Mouse (Mus musculus): ENCODE data around the gene Pde10a.

The Pde10a gene

DNA sequence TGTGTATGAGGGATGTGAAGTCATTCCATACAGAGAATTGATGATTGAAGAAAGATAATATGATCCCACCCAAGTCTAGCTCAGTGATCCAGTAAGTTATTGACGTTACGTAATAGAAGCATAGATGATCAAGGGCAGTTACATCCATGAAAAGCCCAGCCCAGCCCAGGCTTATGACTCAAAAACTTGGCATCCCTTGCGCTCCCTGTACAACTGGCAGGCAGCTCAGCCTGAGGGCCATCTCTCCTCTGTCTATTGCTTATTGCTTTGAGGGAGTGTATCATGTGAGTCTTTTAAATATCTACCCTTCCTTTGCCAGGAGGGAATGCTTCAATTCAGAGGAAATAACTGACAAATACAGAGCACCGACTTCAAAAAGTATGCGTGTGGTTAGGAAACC lies 232.4 kb downstream of the Pde10a start:
- DNase-seq (ENCODE audit: low spot score), result no peak

DNA sequence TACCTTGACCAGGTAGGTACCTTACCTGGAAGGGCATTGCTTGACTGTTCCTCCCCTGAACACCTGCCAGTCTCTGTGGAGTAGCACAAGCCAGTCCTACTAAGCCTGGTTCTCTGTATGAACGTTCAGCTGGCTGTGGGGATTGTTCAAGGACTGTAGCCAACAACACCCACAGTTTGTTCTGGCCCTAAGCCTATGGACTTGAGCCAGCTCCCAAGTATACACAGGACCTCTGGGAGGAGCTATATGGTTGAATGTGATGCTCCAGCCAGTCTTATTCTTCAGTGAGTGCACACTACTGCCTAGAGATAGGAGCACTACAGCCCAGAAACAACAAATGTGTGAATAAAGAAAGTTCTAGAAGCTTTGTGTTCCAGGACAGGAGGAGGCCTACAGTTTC lies 238.1 kb downstream of the Pde10a start:
- DNase-seq (ENCODE audit: low spot score), result peak; percentile 10

DNA sequence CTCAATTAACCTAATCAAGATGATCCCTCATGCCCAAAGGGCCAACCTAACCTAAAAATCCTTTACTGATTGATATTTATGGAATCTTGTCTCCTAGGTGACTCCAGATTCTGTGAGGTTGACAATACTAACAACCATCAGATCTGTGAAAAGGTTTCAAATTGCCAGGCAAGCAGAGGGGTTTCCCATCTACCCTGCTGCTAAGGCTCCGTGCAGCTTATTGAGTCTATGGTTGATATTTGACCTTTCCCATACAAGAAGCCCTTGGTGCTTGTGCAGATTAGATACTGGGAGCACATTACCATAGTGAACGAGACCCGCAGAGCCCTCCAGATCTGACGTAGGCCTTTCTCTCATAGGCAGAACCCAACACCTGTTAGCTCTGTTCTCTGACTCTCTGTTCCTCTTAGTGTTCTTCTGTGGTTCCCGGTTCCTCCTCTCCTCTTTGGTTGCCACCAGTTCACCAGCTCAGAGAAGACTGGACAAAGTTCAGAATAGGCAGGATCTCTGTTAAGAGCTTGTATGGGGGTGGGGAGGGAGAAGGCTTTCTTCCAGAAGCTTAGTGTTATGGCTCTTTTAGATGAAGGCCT lies 240.9 kb downstream of the Pde10a start:
- no peak for DNase-seq (ENCODE audit: low spot score)

DNA sequence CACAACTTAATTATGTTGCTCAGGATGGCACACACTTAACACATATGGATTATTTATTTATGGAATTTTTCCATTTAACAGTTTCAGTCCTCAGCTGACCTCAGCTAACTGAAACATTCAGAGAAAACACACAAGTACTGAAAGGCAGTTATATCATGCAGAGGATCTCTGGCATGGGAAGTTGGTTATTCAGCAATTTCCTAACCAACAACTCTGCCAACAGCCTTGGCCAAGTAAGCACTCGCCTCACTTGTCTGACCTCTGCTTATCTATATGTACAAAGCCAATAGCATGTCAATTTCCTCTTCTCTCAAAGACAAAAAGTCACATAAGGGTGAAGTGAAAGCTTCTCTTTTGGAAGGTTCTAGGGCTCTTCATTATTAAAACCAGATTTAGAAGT lies 244.0 kb downstream of the Pde10a start:
- no peak for DNase-seq (ENCODE audit: low spot score)

DNA sequence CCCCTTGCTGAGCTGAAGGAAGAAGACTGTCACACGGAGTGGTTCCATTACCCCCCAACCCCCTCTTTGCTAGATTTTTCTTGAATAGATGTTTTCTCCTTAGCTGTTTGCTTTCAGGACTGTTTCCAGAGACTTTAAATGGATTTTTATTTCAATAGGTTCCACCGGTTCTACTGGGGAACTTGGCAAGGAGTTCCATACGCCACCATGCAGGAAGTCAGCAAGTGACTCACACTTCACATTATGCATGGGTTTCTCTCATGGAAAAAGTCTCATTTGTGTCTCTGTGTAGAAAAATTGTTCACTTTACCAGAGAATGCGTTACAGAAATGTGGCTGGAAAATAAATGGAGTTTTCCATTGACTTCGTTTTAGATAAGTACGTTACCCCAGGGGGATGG lies 248.2 kb downstream of the Pde10a start:
- DNase-seq (ENCODE audit: low spot score), result no peak

DNA sequence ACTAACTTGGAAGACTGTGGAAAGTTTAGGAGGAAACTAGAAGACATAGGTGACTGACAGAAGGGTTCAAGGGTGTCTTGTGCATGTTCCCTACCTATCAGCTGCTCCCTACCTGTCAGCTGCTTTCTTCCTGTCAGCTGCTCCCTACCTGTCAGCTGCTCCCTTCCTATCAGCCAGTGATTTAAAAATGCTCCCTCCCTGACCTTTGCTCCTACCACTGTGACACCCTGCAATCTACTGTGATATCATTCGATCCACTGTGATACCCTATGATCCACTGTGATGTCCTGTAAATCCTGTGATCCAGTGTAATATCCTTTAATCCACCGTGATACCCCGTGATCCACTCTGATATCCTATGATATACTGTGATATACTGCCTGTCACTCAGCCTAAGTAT lies 249.1 kb downstream of the Pde10a start:
- DNase-seq (ENCODE audit: low spot score), result no peak

DNA sequence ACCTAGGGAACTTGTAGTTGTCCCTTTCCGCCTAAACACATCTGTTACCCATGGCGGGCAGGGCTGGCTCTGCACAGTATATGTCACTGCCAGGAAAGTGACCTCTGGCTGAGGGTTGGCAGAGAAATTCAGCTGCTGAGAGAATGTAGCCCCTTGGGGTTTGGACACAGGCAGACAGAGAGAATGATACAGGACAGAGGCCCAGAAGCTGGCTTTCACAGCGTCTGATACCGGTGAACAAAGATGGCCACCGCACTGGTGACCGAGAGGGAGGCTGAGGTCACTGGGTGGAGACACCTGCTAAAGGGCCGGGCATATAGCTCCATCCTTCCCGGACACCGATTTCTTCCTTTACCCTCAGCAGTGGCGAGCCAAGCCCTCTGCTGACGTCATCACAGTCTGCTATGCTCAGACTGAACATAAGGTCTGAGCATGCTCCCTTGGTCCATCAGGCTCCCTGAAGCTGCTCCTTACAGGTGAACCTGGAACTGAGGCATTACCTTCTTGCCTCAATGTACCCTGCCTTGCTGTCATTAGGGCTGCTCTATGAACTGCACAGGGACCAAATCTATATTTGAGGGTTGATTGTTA lies 250.5 kb downstream of the Pde10a start:
- no peak for DNase-seq (ENCODE audit: low spot score)

DNA sequence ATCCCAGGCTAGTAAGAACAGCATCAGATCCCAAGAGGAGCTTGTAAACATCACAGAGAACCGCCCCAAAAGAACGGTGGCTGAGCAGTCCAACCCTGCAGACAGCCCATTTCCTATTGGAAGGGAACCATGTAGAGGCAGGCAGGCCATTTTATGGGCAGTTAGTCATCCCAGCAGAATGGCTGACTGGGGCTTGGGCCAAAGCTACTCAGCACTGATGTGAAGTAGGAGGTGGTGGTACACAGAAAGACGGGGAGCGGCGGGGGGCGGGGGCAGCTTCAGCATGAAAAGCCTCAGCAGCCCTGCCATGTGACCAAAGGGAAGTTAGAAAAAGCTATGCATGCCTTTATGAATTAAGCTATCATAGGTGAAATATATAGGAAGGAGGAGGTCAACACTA lies 252.5 kb downstream of the Pde10a start:
- no peak for DNase-seq (ENCODE audit: low spot score)

DNA sequence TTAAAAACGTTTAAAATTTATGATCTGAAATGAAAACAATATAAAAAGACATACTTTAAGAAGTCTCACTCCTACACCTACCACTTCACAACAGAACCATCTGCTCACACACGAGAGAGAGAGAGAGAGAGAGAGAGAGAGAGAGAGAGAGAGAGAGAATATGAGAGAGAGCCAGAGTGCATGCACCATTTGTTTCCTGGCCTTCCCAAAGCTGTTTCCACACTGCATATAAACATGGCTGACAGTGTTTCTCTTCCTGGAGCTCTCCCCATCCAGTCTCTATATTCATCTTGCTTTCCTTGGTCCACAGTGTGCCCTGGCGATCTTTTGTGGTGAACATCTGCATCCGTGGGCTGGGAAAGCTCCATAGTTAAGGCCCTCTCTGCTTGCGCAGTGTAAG lies 253.7 kb downstream of the Pde10a start:
- DNase-seq (ENCODE audit: low spot score), result no peak

DNA sequence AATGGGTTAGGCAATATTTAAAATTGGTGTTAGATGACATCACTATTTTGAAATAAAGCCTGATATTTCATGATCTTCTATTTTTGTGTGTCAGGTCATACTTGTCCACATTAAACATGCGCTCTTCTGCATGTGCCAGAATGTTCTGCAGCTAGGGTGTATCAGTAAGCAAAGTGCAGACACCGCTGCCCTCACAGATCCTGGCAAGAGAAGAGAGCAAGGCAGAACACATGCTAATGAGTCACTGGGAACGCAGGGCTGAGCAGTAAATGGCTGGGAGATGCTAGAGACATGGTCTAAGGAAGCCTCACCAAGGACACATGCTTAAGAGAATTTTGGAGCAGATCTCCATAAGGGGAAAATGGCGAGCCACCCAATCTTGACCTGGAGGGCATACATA lies 255.3 kb downstream of the Pde10a start:
- DNase-seq (ENCODE audit: low spot score), result no peak

DNA sequence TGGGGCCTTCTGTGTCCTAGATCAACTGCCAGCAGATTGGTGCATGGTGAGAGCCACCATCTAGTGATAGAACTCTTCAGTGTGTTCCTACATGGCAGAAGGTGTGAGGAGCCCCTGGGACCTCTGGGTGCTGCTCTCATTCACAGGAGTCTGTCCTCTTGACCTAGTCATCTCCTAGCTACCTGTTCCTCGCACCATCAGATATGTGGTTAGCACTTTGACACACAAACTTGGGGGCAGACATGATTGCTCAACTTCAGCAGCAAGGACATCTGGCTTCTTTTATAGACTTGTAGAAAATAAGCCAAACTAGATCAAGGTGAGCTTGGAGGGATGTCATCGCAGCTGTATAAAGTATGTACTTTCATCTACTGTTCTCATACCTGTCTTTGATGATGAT lies 255.9 kb downstream of the Pde10a start:
- DNase-seq (ENCODE audit: low spot score), result no peak

DNA sequence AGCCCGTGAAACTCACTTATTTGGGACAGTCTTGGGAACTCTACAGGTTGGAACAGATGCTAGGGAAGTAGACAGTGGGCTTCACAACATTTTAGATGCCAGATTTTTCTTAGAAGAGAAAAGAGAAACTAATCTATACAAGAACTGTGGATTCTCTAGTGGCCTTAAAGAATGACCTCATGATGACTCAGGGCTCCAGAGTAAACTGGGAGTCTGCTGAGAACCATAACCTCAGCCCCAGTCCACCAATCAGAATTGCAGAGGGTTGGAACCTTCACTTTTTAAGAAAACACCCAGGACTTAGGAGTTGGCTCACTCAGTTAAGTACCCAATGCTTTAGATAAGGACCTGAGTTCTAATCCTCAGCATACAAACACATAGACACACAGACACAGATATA lies 256.4 kb downstream of the Pde10a start:
- DNase-seq (ENCODE audit: low spot score), result no peak

DNA sequence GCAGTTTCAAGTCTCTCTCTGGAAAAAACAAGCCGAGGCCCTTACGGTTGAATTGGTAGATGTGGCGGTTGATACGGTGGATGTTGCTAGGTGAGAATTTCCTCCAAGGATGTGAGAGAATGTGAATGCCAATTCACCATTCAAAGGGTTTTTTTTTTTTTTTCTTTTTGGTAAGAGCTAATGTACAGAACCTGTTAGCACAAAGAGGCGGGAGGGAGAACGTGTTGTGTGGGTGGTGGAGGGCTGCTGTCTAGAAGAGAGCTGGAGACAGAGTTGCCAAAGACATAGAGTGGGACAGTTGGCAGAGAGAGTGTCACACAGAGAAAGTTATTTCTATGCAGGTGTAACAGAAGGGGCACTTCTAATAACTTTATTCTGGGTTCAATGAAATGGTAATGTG lies 260.7 kb downstream of the Pde10a start:
- DNase-seq (ENCODE audit: low spot score), result no peak

DNA sequence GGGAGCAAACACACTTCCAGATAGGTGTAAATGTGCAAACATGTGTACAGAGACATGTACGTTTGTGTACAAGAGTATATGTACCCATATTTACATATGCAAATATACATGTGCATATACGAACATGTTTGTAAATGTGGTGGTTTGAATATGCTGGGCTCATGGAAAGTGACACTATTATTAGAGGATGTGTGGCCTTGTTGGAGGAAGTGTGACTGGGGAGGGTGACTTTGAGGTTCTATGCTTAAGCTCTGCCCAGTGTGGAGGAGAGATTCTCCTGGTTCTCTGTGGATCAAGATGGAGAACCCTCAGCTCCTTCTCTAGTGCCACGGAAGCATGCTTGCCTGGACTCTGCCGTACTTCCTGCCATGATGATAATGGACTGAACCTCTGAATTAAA lies 261.3 kb downstream of the Pde10a start:
- no peak for DNase-seq (ENCODE audit: low spot score)

DNA sequence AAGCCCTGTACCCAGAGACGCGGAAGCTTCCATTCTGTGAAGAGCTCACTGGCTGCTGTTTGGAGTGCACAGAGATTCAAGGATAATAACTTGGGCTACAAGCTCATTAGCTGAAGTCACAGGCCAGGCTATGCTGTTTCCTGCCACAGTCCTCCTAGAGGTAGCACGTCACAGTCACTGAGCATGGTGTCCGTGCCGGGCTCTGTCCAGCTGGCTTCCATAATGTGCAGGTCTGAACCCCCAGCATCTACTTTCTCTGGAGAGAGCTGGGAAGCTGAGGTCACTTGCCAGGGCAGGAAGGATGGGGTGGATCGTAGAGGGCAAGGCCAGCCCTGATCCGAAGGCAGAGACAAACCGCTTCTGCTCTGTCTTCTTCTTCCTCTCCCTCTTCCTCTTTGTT lies 262.6 kb downstream of the Pde10a start:
- DNase-seq (ENCODE audit: low spot score), result no peak

DNA sequence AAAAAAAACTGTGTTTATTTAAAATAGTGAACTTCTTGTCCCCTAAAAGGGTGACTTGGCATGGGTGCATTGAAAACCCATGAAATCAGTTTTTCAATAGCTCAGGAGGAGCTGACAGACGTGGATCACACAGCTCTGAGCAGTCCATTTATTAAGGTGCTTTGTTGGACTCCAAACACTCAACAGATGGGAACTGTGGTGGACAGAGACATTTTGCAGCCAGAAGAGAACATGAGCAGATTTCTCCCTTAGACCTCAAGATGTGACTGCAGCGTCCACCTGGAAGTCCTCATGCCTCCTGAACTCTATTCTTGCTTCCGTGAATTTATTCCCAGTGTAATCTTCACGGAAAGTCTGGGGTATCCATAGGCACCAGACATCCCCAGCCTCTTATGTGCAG lies 266.4 kb downstream of the Pde10a start:
- DNase-seq (ENCODE audit: low spot score), result no peak

DNA sequence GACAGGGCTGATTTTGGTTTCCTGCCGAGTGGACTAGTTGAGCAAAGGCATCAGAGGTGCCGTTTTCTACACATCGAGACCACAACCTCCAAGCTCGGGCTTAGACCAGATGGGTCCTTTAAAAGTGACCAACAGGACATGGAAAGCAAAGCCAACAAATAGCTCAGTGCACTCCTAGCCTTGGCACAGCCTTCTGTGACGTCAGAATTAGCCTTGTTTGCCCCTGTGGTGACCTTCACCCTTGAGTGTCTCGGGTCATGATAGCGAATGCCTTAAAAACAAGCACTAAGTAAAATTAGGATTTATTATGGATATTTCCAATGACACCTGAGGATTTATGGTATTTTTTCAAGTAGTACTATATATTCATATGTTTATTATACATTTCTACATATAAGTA lies 267.4 kb downstream of the Pde10a start:
- no peak for DNase-seq (ENCODE audit: low spot score)

DNA sequence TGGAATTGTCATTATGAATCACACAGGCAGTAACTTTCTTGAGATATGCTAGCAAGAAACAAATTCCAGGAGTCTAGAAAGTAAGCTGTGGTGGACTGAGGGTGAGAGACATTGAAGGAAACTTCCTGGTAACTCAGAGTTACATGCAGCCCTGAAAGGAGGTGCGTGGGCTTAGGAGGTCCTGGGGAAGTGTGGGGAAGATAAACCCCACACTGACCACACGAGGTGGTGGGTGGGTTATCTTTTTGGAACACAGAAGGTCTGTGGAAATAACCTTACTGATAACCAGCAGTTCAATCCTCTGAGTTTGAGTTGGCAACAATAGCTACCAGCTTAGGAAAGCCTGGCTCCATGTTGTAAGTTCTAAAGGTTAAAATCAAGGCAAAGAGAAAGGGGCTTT lies 272.5 kb downstream of the Pde10a start:
- DNase-seq (ENCODE audit: low spot score), result no peak

DNA sequence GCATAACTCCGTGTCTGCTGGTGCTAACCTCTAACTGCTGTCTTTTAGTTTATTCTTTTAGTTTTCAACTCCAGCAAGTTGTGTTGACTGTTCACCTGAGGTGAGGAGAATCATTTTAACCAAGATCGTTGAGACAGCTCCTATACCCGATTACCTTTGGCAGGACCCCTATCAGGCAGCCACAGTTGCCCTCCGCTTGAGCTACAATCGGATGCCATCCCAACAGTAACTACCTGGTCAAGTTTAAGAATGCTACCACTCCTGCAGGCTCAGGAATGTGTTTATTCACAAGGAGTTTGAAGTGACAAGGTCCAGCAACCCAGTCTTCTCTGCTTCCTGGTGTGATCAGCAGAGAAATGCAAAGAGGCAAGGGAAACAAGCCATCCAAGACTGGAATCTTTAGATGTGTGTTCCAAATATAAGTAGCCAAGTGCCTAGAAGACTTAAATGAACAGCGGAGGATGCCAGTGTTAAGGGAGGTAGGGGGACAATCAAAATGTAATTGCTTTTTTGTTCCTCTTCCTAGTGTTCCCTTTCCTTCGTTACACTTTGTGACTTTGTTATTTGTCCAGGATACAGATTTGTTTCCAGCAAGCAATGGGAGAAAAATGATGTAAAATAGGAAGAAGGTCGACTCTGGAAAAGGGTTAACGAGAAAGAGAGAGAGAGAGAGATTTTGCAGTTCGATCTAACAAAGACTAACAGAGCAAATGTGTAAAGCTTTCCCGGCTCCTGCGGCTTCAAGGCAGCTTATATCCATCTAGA lies 273.5 kb downstream of the Pde10a start:
- no peak for DNase-seq (ENCODE audit: low spot score)

DNA sequence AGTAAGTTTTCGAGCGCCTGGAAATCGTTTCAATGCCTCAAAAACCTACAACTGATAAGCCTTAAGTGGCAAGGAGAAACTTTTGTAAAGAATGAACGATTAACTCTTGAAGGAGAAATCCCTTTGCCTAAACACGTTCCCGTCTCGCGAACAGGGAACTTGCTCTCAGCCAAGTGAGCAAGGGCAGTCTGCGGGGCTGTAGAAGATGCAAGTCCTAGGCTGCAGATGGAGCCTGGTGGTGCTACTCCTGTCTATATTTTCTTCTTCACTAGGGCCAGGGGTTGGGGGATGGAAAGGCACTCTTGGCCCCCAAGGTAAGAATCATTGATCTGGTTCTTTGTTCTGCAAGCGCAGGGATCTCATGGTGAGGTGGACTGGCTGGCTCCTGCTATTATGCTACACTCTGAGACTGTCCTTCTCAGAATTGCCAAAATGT lies 274.1 kb downstream of the Pde10a start:
- DNase-seq (ENCODE audit: low spot score), result no peak

DNA sequence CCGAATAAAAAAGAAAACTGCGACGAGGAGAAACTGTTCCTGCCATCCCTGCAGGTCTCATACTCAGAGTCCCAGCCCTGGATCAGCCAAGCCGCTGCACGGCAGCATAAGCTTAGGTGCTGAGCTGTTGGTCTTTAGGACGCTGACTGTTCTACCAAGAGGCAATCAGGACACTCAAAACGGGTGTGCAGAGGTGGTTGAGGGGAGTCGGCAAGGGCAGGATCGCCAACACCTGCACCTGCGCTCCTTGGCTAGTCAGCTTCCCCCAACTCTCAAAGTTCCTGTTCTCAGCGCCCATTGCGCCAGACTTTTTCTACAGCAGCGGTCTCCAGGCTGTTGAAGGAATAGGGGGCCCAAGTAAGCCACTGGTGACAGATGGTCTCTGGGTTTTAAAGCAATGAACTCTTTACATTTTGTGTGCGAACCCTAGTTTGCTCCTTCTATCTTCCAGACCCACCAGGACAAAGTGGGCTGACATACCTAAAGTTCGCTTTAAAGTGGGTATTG lies 274.8 kb downstream of the Pde10a start:
- DNase-seq (ENCODE audit: low spot score), result no peak

DNA sequence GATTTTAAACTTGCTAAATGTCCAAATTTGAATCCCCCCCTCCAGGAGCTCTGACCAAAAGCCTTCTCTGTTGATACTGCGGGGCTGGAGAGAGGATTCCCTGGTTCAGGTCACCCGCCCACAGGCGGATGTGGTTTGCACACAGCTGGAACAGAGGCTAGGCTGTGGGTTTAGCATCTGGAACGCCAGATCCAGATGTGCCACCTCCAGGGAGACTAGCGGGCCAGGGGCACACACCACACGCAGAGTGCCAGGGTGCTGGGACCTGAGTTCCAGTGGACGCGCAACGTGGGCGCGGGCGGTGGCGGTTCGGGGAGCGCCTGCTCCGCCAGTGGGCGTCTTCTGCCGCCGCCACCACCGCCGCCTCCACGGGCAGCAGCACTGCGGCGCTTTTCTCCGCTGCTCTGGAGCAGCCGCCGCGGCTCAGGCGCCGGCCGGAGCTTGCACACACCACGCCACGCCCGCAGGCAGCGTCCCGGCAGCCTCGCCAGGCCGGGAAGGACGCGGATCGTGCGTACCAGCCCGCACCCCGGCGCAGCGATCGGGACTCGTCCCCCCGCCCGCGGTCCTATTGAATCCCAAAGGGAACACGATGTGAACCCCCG lies 275.4 kb downstream of the Pde10a start:
- no peak for DNase-seq (ENCODE audit: low spot score)
